Mouse (Mus musculus): ENCODE data around the gene Tbr1.

DNA sequence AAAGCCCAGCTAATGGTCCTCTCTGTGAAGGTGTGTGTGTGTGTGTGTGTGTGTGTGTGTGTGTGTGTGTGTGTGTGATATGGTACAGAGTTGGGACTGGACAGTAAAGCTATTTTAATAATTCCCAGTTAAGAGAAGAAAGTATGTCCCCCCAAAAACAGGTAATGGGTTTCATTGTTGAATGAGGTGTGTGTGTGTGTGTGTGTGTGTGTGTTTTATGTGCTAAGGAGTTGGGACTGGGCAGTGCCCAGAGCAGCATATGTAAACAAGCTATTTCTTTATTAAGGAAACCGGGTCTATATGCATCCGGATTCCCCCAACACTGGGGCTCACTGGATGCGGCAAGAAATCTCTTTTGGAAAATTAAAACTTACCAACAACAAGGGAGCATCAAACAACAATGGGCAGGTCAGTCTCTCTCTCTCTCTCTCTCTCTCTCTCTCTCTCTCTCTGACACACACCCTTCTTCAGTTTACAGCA is 3.7 kb downstream of the Tbr1 start:
- no peak for TF ChIP-seq CTCF (IDR thresholded peaks at IDR 0.05; ENCODE audit: low read depth)
- no peak for TF ChIP-seq EP300 (IDR thresholded peaks at IDR 0.05; ENCODE audit: low read depth)

Data from liver, postnatal 0 days (tissue).